Mouse (Mus musculus): Measurements from ENCODE around the gene St6galnac3. TPM values are rescaled to one million over a fixed set of nuclear protein-coding genes. Genes with fewer than 3 reads are reported as not detected.

The St6galnac3 gene
- total and polyA plus RNA-seq, 2 experiments from 2014 or later = 7.3 to 9.9 TPM

DNA sequence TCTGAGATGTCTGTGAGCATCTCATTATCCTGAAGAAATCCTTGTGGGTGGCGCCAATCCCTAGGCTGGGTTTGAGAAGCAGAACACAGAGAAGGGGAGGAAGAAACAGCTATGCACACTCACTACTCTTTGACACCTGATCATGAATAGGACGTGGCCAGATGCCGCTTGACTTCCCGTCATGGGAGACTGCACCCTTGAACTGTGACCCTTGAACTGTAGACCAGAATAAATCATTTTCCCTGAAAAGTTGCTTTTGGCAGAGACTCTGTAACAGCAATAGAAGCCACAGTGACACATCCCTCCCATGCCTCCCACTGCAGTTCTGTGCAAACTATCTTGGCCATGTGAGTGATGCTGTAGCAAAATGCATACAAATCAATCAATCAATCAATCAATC, 267.3 kb downstream of the St6galnac3 start:
- no peak for TF ChIP-seq CTCF (IDR thresholded peaks at IDR 0.05; ENCODE audit: low read depth)
- Histone ChIP-seq H3K9ac (replicated peaks; ENCODE audit: low read length) (no peak overlapping the region), H3K27me3 (ENCODE audit: insufficient read depth, low read length) (no peaks in the 10 kb centered on the region), H3K4me3 (ENCODE audit: low read length) (no peak overlapping the region), H3K4me1 (ENCODE audit: insufficient read depth, low read length) (no peaks in the 10 kb centered on the region), H3K27ac (no peak overlapping the region), H3K9me3 (ENCODE audit: low read length) (no peaks in the 10 kb centered on the region), H3K4me2 (ENCODE audit: low read depth, low read length) (no peak overlapping the region), H3K36me3 (ENCODE audit: insufficient read depth, low read length) (no peaks in the 10 kb centered on the region)
- ATAC-seq (no peak), DNase-seq (ENCODE audit: low spot score) (no peak)
- WGBS = 91% methylated on average over 4 of the region's 4 CpGs

GRCm38 (mm10) chr3:153457203-153457602, 267.8 kb downstream of the St6galnac3 start:
- no peak for DNase-seq (ENCODE audit: low spot score)
- no peaks in the 10 kb centered on the region for H3K27me3 ChIP-seq (ENCODE audit: insufficient read depth, low read length)
- WGBS = 78% methylated on average over 2 of the region's 2 CpGs
- TF ChIP-seq CTCF (IDR thresholded peaks at IDR 0.05; ENCODE audit: low read depth) = no peak
- H3K4me3 ChIP-seq (ENCODE audit: low read length) = no peak overlapping the region
- ATAC-seq = no peak
- H3K9me3 ChIP-seq (ENCODE audit: low read length) = no peaks in the 10 kb centered on the region
- no peaks in the 10 kb centered on the region for H3K4me1 ChIP-seq (ENCODE audit: insufficient read depth, low read length)
- no peak overlapping the region for H3K27ac ChIP-seq
- no peak overlapping the region for H3K4me2 ChIP-seq (ENCODE audit: low read depth, low read length)
- no peak overlapping the region for H3K9ac ChIP-seq (replicated peaks; ENCODE audit: low read length)
- no peaks in the 10 kb centered on the region for H3K36me3 ChIP-seq (ENCODE audit: insufficient read depth, low read length)

DNA sequence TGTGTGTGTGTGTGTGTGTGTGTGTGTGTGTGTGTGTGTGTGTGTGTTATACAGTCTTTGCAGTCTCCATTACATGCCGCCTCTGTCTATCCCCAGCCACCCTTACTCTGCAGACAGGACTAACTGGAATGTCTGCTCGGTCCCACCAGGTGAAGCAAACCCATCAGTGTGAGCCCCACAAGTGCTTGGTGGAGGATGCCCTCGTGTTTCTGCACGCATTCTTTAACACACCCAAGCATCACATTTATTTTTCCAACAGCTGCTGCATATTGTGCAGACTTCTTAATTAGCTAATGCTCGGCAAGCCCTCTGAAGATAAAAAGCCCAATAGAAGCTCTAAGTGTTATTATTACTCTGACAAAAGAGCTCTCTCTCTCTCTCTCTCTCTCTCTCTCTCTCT, 268.7 kb downstream of the St6galnac3 start:
- no peak overlapping the region for H3K4me2 ChIP-seq (ENCODE audit: low read depth, low read length)
- H3K9ac ChIP-seq (replicated peaks; ENCODE audit: low read length) = no peak overlapping the region
- TF ChIP-seq CTCF (IDR thresholded peaks at IDR 0.05; ENCODE audit: low read depth) = no peak
- H3K4me3 ChIP-seq (ENCODE audit: low read length) = no peak overlapping the region
- ATAC-seq (peak; percentile 43; the same call in 1 of the 2 replicates), DNase-seq (ENCODE audit: low spot score) (peak; percentile 37)
- H3K9me3 ChIP-seq (ENCODE audit: low read length) = no peaks in the 10 kb centered on the region
- no peak overlapping the region for H3K27ac ChIP-seq
- no peaks in the 10 kb centered on the region for H3K36me3 ChIP-seq (ENCODE audit: insufficient read depth, low read length)
- H3K27me3 ChIP-seq (ENCODE audit: insufficient read depth, low read length) = no peaks in the 10 kb centered on the region
- no peaks in the 10 kb centered on the region for H3K4me1 ChIP-seq (ENCODE audit: insufficient read depth, low read length)
- WGBS = 52% methylated on average over 5 of the region's 5 CpGs

GRCm38 (mm10) chr3:153453127-153454049, 271.6 kb downstream of the St6galnac3 start:
- Histone ChIP-seq H3K9me3 (ENCODE audit: low read length) (no peaks in the 10 kb centered on the region), H3K4me1 (ENCODE audit: insufficient read depth, low read length) (peaks cover 6% of the 10 kb centered on the region; the same call in 1 of the 2 replicates), H3K36me3 (ENCODE audit: insufficient read depth, low read length) (no peaks in the 10 kb centered on the region), H3K9ac (replicated peaks; ENCODE audit: low read length) (no peak overlapping the region), H3K27me3 (ENCODE audit: insufficient read depth, low read length) (no peaks in the 10 kb centered on the region), H3K4me3 (ENCODE audit: low read length) (no peak overlapping the region), H3K4me2 (ENCODE audit: low read depth, low read length) (no peak overlapping the region), H3K27ac (no peak overlapping the region)
- WGBS = 91% methylated on average over 7 of the region's 7 CpGs
- TF ChIP-seq CTCF (IDR thresholded peaks at IDR 0.05; ENCODE audit: low read depth) = no peak
- DNase-seq (ENCODE audit: low spot score) = no peak
- ATAC-seq = no peak

DNA sequence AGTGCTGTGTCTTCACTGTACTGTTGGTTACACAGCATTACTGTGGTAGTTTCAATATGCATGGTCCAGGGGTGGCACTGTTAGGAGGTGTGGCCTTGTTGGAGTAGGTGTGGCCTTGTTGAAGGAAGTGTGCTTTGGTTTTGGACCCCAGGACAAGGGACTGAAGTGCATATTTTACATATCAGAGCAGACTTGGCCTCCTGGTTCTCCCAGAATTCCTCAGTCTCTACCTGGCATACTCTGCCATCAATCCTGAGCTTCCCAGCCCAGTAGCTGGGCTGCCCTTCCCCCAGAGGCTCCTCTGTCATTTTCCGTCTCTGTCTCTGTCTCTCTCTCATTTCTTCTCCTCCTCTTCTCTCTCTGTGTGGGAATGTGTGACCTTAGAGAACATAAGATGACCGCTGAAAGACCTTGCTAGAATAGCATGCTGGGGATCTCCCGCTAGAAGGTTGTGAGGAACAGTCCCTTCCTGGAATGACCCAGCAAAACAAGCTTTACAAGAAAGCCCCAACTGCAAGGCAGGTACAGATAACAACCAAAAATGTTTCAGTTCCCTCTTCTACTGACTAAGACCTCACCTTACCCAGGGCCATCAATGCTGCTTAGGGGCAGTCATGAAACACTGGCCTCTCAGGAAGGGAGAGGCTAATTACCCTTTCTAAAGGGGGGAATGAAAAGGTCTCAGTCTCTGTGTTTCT, 272.5 kb downstream of the St6galnac3 start:
- Histone ChIP-seq H3K9ac (replicated peaks; ENCODE audit: low read length) (no peak overlapping the region), H3K4me2 (ENCODE audit: low read depth, low read length) (no peak overlapping the region), H3K36me3 (ENCODE audit: insufficient read depth, low read length) (no peaks in the 10 kb centered on the region), H3K9me3 (ENCODE audit: low read length) (no peaks in the 10 kb centered on the region), H3K27me3 (ENCODE audit: insufficient read depth, low read length) (no peaks in the 10 kb centered on the region), H3K4me3 (ENCODE audit: low read length) (no peak overlapping the region), H3K4me1 (ENCODE audit: insufficient read depth, low read length) (peaks cover 6% of the 10 kb centered on the region; the same call in 1 of the 2 replicates), H3K27ac (no peak overlapping the region)
- DNase-seq (ENCODE audit: low spot score) (no peak), ATAC-seq (no peak)
- TF ChIP-seq CTCF (IDR thresholded peaks at IDR 0.05; ENCODE audit: low read depth) = no peak
- WGBS = 93% methylated on average over 3 of the region's 3 CpGs

GRCm38 (mm10) chr3:153441329-153441728, 283.6 kb downstream of the St6galnac3 start:
- Histone ChIP-seq H3K4me1 (ENCODE audit: insufficient read depth, low read length) (no peaks in the 10 kb centered on the region), H3K9me3 (ENCODE audit: low read length) (no peaks in the 10 kb centered on the region)
- 85% methylated on average over 9 of the region's 9 CpGs for WGBS

More at GRCm38 (mm10) chr3:153441329-153441728, 283.6 kb downstream of the St6galnac3 start:
- H3K27ac ChIP-seq = no peak overlapping the region
- no peak overlapping the region for H3K4me2 ChIP-seq (ENCODE audit: low read depth, low read length)
- no peak for TF ChIP-seq CTCF (IDR thresholded peaks at IDR 0.05; ENCODE audit: low read depth)
- H3K36me3 ChIP-seq (ENCODE audit: insufficient read depth, low read length) = no peaks in the 10 kb centered on the region
- H3K9ac ChIP-seq (replicated peaks; ENCODE audit: low read length) = no peak overlapping the region
- ATAC-seq = no peak
- no peak for DNase-seq (ENCODE audit: low spot score)
- no peak overlapping the region for H3K4me3 ChIP-seq (ENCODE audit: low read length)
- no peaks in the 10 kb centered on the region for H3K27me3 ChIP-seq (ENCODE audit: insufficient read depth, low read length)
